Mouse (Mus musculus): ENCODE data around the gene Pef1.
A peak's percentile ranks its signal among the peaks of the same experiment; 100 is the strongest.

The Pef1 gene

GRCm38 (mm10) chr4:130101183-130101582 is 1.2 kb upstream of the Pef1 start:
- DNase-seq, result no peak

- DNase-seq, result no peak
Observed at GRCm38 (mm10) chr4:130103632-130104031, 1.3 kb downstream of the Pef1 start.

- no peak for DNase-seq
Observed at GRCm38 (mm10) chr4:130104584-130104983, 2.2 kb downstream of the Pef1 start.

- DNase-seq, result peak; percentile 86
Observed at GRCm38 (mm10) chr4:130107065-130107443, 4.7 kb downstream of the Pef1 start.

- peak; percentile 98 for DNase-seq
Observed at GRCm38 (mm10) chr4:130107444-130108131, 5.2 kb downstream of the Pef1 start.

GRCm38 (mm10) chr4:130108929-130109328 is 6.6 kb downstream of the Pef1 start:
- no peak for DNase-seq

- DNase-seq, result no peak
Observed at GRCm38 (mm10) chr4:130109666-130110065, 7.3 kb downstream of the Pef1 start.

- DNase-seq, result no peak
Observed at GRCm38 (mm10) chr4:130110091-130110490, 7.7 kb downstream of the Pef1 start.

- no peak for DNase-seq
Observed at GRCm38 (mm10) chr4:130112299-130112698, 9.9 kb downstream of the Pef1 start.

- no peak for DNase-seq
Observed at GRCm38 (mm10) chr4:130112732-130113131, 10.4 kb downstream of the Pef1 start.

- DNase-seq, result no peak
Observed at GRCm38 (mm10) chr4:130120752-130121151, 18.4 kb downstream of the Pef1 start.

- no peak for DNase-seq
Observed at GRCm38 (mm10) chr4:130121560-130121959, 19.2 kb downstream of the Pef1 start.

GRCm38 (mm10) chr4:130123020-130123419 is 20.7 kb downstream of the Pef1 start:
- DNase-seq, result no peak

- DNase-seq, result no peak
Observed at GRCm38 (mm10) chr4:130124110-130124509, 21.8 kb downstream of the Pef1 start.

- DNase-seq, result no peak
Observed at GRCm38 (mm10) chr4:130125164-130125563, 22.8 kb downstream of the Pef1 start.

- peak; percentile 35 for DNase-seq
Observed at GRCm38 (mm10) chr4:130125935-130126334, 23.6 kb downstream of the Pef1 start.

- no peak for DNase-seq
Observed at GRCm38 (mm10) chr4:130128907-130129306, 26.5 kb downstream of the Pef1 start.

- no peak for DNase-seq
Observed at GRCm38 (mm10) chr4:130130082-130130481, 27.7 kb downstream of the Pef1 start.

GRCm38 (mm10) chr4:130130641-130131350 is 28.4 kb downstream of the Pef1 start:
- DNase-seq, result no peak

GRCm38 (mm10) chr4:130131448-130132105 is 29.2 kb downstream of the Pef1 start:
- no peak for DNase-seq

- DNase-seq, result no peak
Observed at GRCm38 (mm10) chr4:130133399-130133798, 31.0 kb downstream of the Pef1 start.

- peak; percentile 89 for DNase-seq
Observed at GRCm38 (mm10) chr4:130138441-130139213, 36.3 kb downstream of the Pef1 start.

- no peak for DNase-seq
Observed at GRCm38 (mm10) chr4:130139214-130139492, 36.8 kb downstream of the Pef1 start, which contains the start of gene Hcrtr1. Gene Hcrtr1 (minus strand): TSS chr4:130139359.

Measured in embryo, embryonic 11 days (tissue).